Mouse (Mus musculus) erythroblast, embryonic 14.5 days (primary cell): Measurements from ENCODE around the gene Homer3.

Experiments
- GATA1 ChIP-seq: IDR thresholded peaks from 2 replicates; pipeline ENCODE4 v1.6.1; 2012; ENCODE audit warnings: low read length, inconsistent platforms, mixed read lengths
- TAL1 ChIP-seq: IDR thresholded peaks from 3 replicates; pipeline ENCODE4 v1.6.1; 2012; ENCODE audit warnings: low read length, inconsistent platforms, mixed read lengths

GRCm38 (mm10) chr8:70293988-70294405, 11.4 kb downstream of the Homer3 start:
- TF ChIP-seq TAL1 = no peak
- no peak for TF ChIP-seq GATA1
